9 mouse cellular contexts compared by ENCODE assay signal in genomic region chr2:74681594-74682531, GRCm38 (mm10). TPM values are rescaled to one million over a fixed set of nuclear protein-coding genes. Genes with fewer than 3 reads are reported as not detected.
DNase-seq lines count a peak whose midpoint lies in the region; ATAC-seq lines count a peak whose summit lies in the region.
"Had no signal": no experiment of that assay in that cellular context is flagged by ENCODE, and none has a peak within 500 bp of the region (broad histone marks: within the 10 kb centered on the region; RNA-seq: fewer than 3 reads in every experiment).

No protein-coding gene starts in this region.

- intact Hi-C loops in heart, postnatal 14 days (cut with DNase I): no loop called here

- no peak overlapping the region for H3K27ac ChIP-seq in heart, embryonic 11.5 days (ENCODE audit: low read depth, low read length)
- H3K27ac ChIP-seq in hindbrain, embryonic 15.5 days (replicated peaks): no peak overlapping the region
- no peak overlapping the region for H3K27ac ChIP-seq in midbrain, embryonic 11.5 days (ENCODE audit: low read depth, low read length)

- H3K4me1 ChIP-seq in heart, embryonic 11.5 days (ENCODE audit: control insufficient read depth, insufficient read depth, low read length): no peaks in the 10 kb centered on the region
- peaks cover 12% of the 10 kb centered on the region for H3K4me1 ChIP-seq in hindbrain, embryonic 15.5 days (replicated peaks)
- peaks cover 5% of the 10 kb centered on the region; the same call in 1 of the 2 replicates for H3K4me1 ChIP-seq in midbrain, embryonic 11.5 days (ENCODE audit: control insufficient read depth, insufficient read depth, low read length)

- DNase-seq in heart, postnatal 14 days: no peak
- DNase-seq in R1 (ENCODE audit: low read depth, low spot score): peak; percentile 81
- peak; percentile 96 for DNase-seq in midbrain, embryonic 11.5 days (ENCODE audit: low spot score, missing footprints)
- no peak for DNase-seq in spleen, postnatal 36 days (ENCODE audit: low spot score in 2 of 2)
- no peak for DNase-seq in spleen, postnatal 14 days (ENCODE audit: low spot score in 2 of 2)
- no peak for DNase-seq in frontal cortex, postnatal 14 days (ENCODE audit: low spot score in 2 of 2)

- no peak for ATAC-seq in heart, embryonic 11.5 days (replicated peaks; ENCODE audit: insufficient number of reproducible peaks, low FRiP score, low TSS enrichment)
- peak; percentile 38; the same call in 1 of the 2 replicates for ATAC-seq in hindbrain, embryonic 15.5 days (ENCODE audit: low FRiP score, low read depth)
- ATAC-seq in midbrain, embryonic 11.5 days (ENCODE audit: low FRiP score): 0 out of 2 replicates have a peak, but pooled peaks have one; percentile 30

- under 1% methylated on average over 76 of the region's 78 CpGs for WGBS in heart, embryonic 11.5 days (ENCODE audit: insufficient replicate concordance)
- under 1% methylated on average over 74 of the region's 78 CpGs for WGBS in hindbrain, embryonic 15.5 days
- under 1% methylated on average over 77 of the region's 78 CpGs for WGBS in midbrain, embryonic 11.5 days

- H3K9me3 ChIP-seq in heart, embryonic 11.5 days (replicated peaks; ENCODE audit: control insufficient read depth, low read length): no peaks in the 10 kb centered on the region
- H3K9me3 ChIP-seq in hindbrain, embryonic 15.5 days: no peaks in the 10 kb centered on the region
- no peaks in the 10 kb centered on the region for H3K9me3 ChIP-seq in midbrain, embryonic 11.5 days (ENCODE audit: control insufficient read depth, low read length)

- H3K36me3 ChIP-seq in heart, embryonic 11.5 days (ENCODE audit: control insufficient read depth, insufficient read depth, low read length): no peaks in the 10 kb centered on the region
- H3K36me3 ChIP-seq in hindbrain, embryonic 15.5 days: no peaks in the 10 kb centered on the region
- no peaks in the 10 kb centered on the region for H3K36me3 ChIP-seq in midbrain, embryonic 11.5 days (ENCODE audit: control insufficient read depth, insufficient read depth, low read length)

- peak overlapping the region; percentile 49 for H3K4me2 ChIP-seq in heart, embryonic 11.5 days
- peak overlapping the region; percentile 21; the same call in 1 of the 2 replicates for H3K4me2 ChIP-seq in hindbrain, embryonic 15.5 days
- 0 out of 2 replicates have a peak overlapping the region, but pooled peaks have one; percentile 17 for H3K4me2 ChIP-seq in midbrain, embryonic 11.5 days

- peaks cover 93% of the 10 kb centered on the region for H3K27me3 ChIP-seq in heart, embryonic 11.5 days (ENCODE audit: control insufficient read depth, insufficient read depth, low read length)
- H3K27me3 ChIP-seq in hindbrain, embryonic 15.5 days: peaks cover 97% of the 10 kb centered on the region
- H3K27me3 ChIP-seq in midbrain, embryonic 11.5 days (ENCODE audit: control insufficient read depth, insufficient read depth, low read length): peaks cover 98% of the 10 kb centered on the region

- peak overlapping the region; percentile 30 for H3K4me3 ChIP-seq in heart, embryonic 11.5 days (ENCODE audit: low read depth, low read length)
- 0 out of 2 replicates have a peak overlapping the region, but pooled peaks have one; percentile 3 for H3K4me3 ChIP-seq in hindbrain, embryonic 15.5 days
- H3K4me3 ChIP-seq in midbrain, embryonic 11.5 days (ENCODE audit: low read depth, low read length): no peak overlapping the region

- no peak overlapping the region for H3K9ac ChIP-seq in heart, embryonic 11.5 days (ENCODE audit: low read depth, low read length)
- H3K9ac ChIP-seq in hindbrain, embryonic 15.5 days: no peak overlapping the region
- H3K9ac ChIP-seq in midbrain, embryonic 11.5 days (ENCODE audit: low read length): no peak overlapping the region

RNA-seq across cellular contexts. Expression of gene Hoxd11, which starts 2.5 kb away (rescaled TPM):
- not detected in 2 replicates for polyA plus RNA-seq in heart, embryonic 11.5 days (2014; fragmentation: Nextera tagmentation; extraction: Ambion mirVana)
- total RNA-seq in heart, postnatal 14 days (2021): not detected
- not detected in 2 replicates for polyA plus RNA-seq in hindbrain, embryonic 15.5 days (2015; fragmentation: Nextera tagmentation; extraction: Ambion mirVana)
- polyA plus RNA-seq in midbrain, embryonic 11.5 days (2014; fragmentation: Nextera tagmentation; extraction: Ambion mirVana): not detected in 2 replicates
- polyA plus RNA-seq: brain, embryonic 14.5 days had no signal

RNA-seq across cellular contexts. Expression of gene Hoxd12, which starts 7.0 kb away (rescaled TPM):
- not detected in 2 replicates for polyA plus RNA-seq in heart, embryonic 11.5 days (2014; fragmentation: Nextera tagmentation; extraction: Ambion mirVana)
- total RNA-seq in heart, postnatal 14 days (2021): not detected
- not detected in 2 replicates for polyA plus RNA-seq in hindbrain, embryonic 15.5 days (2015; fragmentation: Nextera tagmentation; extraction: Ambion mirVana)
- polyA plus RNA-seq in midbrain, embryonic 11.5 days (2014; fragmentation: Nextera tagmentation; extraction: Ambion mirVana): not detected in 2 replicates
- polyA plus RNA-seq: brain, embryonic 14.5 days had no signal

RNA-seq across cellular contexts. Expression of gene Hoxd10, which starts 9.9 kb away (rescaled TPM):
- 0.11 TPM in 1 of 2 replicates, not detected in the other for polyA plus RNA-seq in heart, embryonic 11.5 days (2014; fragmentation: Nextera tagmentation; extraction: Ambion mirVana)
- total RNA-seq in heart, postnatal 14 days (2021): under 1 TPM in 1 of 2 experiments, not detected in 1; 0.14 TPM
- not detected in 2 replicates for polyA plus RNA-seq in hindbrain, embryonic 15.5 days (2015; fragmentation: Nextera tagmentation; extraction: Ambion mirVana)
- polyA plus RNA-seq in midbrain, embryonic 11.5 days (2014; fragmentation: Nextera tagmentation; extraction: Ambion mirVana): not detected in 2 replicates

RNA-seq across cellular contexts. Expression of gene Hoxd13, which starts 13.8 kb away (rescaled TPM):
- not detected in 2 replicates for polyA plus RNA-seq in heart, embryonic 11.5 days (2014; fragmentation: Nextera tagmentation; extraction: Ambion mirVana)
- total RNA-seq in heart, postnatal 14 days (2021): not detected
- not detected in 2 replicates for polyA plus RNA-seq in hindbrain, embryonic 15.5 days (2015; fragmentation: Nextera tagmentation; extraction: Ambion mirVana)
- polyA plus RNA-seq in midbrain, embryonic 11.5 days (2014; fragmentation: Nextera tagmentation; extraction: Ambion mirVana): not detected in 2 replicates

RNA-seq across cellular contexts. Expression of gene Hoxd9, which starts 15.7 kb away (rescaled TPM):
- polyA plus RNA-seq in heart, embryonic 11.5 days (2014; fragmentation: Nextera tagmentation; extraction: Ambion mirVana): 0.13 TPM in 1 of 2 replicates, not detected in the other
- under 1 TPM; 0.12 to 0.24 TPM for total RNA-seq in heart, postnatal 14 days (2021)
- polyA plus RNA-seq in hindbrain, embryonic 15.5 days (2015; fragmentation: Nextera tagmentation; extraction: Ambion mirVana): not detected in 2 replicates
- polyA plus RNA-seq in midbrain, embryonic 11.5 days (2014; fragmentation: Nextera tagmentation; extraction: Ambion mirVana): not detected in 2 replicates

Comparison
In these comparisons a context has a peak if more than half of its experiments do, and no peak if none do; other contexts are left out.
1. DNase-seq: peak in R1 (single experiment) and midbrain, embryonic 11.5 days (single experiment); none in heart, postnatal 14 days (0 of 2), spleen, postnatal 36 days (0 of 2), spleen, postnatal 14 days (0 of 2) and frontal cortex, postnatal 14 days (0 of 2).
2. Peak in every context shown above with its lines, with median percentiles within 50 percentile points of each other: H3K4me2 ChIP-seq.